Mouse (Mus musculus) embryonic fibroblast, embryonic 13.5 days (primary cell): ENCODE results near the gene Prr7.

ENCODE experiments used
- CTCF ChIP-seq: IDR thresholded peaks from 2 replicates; pipeline ENCODE4 v1.5.1; 2011; ENCODE audit warnings: mild to moderate bottlenecking, control low read depth, low read length, moderate library complexity, borderline replicate concordance; ENCODE audit not compliant: insufficient read depth
- POLR2A ChIP-seq: IDR thresholded peaks from 2 replicates; pipeline ENCODE4 v1.6.1; 2011; ENCODE audit warnings: low read depth, mild to moderate bottlenecking, control low read depth, low read length, moderate library complexity

DNA sequence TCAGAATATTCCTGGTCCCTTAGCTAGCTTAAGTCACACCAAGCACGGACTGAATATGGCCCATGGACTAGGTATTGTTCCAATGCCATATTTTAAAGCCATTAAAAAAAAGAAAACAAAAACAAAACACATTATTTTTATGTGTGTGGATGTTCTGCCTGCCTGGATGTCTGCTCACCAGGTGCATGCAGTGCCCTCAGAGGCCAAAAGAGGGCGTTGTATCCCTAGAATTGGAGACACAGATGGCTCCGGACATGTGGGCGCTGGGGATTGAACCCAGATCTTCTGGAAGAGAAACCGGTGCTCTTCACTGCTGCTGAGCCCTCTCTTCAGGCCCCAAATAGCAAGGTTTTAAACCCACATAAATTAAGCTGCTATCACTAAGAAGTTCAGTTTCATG, 14.0 kb downstream of the Prr7 start:
- TF ChIP-seq POLR2A = no peak
- TF ChIP-seq CTCF = peak; percentile 49; the same call in 1 of the 2 replicates
